Mouse (Mus musculus) cerebellum, adult 2 months (tissue): ENCODE data around the gene Ube2e2.

Experiments
- CTCF ChIP-seq: fragments of 200-500 bp; IDR thresholded peaks from 2 replicates; pipeline ENCODE4 v1.5.1; 2011; ENCODE audit warnings: low read depth, mild to moderate bottlenecking, control low read depth, low read length, moderate library complexity, borderline replicate concordance; ENCODE audit not compliant: insufficient read depth
- POLR2A ChIP-seq: fragments of 200-500 bp; IDR thresholded peaks from 2 replicates; pipeline ENCODE4 v1.6.1; 2011; ENCODE audit warnings: low read length, control low read depth, borderline replicate concordance; ENCODE audit not compliant: insufficient read depth

- TF ChIP-seq POLR2A, result no peak
- TF ChIP-seq CTCF, result no peak
Observed at GRCm38 (mm10) chr14:18796857-18797256, 97.2 kb downstream of the Ube2e2 start.
